Mouse (Mus musculus) fibroblast of lung, adult 2 months (primary cell): Measurements from ENCODE around the gene Galns.
"Not testable (repeated sequence)": the region's sequence is repeated elsewhere in the genome, so short reads cannot be mapped to it uniquely, and the experiment has no call there.

Experiments
- DNase-seq: peaks from one replicate; pipeline ENCODE4 v3.0.0-alpha.2; 2011; ENCODE audit warnings: low read depth

Gene Galns

GRCm38 (mm10) chr8:122635878-122636802, 24.9 kb upstream of the Galns start:
- DNase-seq: no peak

DNA sequence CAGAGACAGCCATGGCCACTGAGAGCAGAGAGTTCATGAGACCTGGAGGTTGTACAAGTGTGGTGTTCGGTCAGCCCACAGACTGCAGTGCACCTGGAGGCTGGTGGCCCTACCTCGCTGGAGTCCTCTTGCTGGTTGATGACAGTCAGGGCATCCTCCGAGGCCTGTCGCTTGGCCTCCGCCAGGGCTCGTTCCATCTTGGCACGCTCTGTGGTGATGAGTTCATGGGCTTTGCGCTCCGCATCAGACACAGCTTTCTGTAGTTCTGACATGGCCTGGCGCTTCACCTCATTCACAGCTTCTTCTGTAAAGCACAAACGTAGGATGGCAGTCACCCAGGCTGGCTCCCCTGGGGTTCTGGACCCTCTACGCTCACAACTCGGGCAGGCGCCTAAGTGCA, 21.9 kb upstream of the Galns start:
- no peak for DNase-seq

DNA sequence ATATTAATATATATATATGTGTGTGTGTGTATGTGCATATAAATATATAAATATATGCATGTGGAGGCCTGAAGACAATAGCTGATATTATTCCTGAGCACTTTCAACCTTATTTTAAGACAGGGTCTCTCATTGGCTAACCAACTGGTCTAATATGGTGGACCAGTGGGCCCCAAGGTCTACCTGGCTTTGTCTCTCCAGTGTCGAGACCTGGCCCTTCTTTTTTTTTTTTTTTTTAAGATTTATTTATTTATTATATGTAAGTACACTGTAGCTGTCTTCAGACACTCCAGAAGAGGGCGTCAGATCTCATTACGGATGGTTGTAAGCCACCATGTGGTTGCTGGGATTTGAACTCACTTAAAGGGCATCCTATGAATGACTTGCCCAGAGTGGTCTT, 20.9 kb upstream of the Galns start:
- not testable (repeated sequence) for DNase-seq

GRCm38 (mm10) chr8:122630696-122631095, 19.4 kb upstream of the Galns start:
- DNase-seq: no peak

DNA sequence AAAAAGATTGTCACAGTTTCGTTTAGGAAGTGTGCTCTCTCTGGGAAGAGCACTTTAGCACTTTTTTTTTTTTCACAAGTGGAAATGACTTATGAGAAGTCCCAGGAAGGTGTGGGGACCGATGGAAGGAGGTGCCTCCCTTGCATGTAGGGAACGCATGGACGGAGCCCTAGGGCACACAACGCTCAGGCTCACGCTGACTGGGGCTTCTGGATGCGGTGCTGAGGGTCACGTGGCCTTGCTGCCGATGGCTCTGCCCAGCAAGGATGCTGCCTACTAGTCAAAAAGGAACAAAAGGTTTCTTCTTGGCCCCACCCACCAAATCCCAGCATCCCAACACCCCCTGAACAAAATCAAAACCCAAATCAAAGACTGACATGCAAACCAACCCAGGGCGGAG, 18.1 kb upstream of the Galns start:
- DNase-seq: no peak

DNA sequence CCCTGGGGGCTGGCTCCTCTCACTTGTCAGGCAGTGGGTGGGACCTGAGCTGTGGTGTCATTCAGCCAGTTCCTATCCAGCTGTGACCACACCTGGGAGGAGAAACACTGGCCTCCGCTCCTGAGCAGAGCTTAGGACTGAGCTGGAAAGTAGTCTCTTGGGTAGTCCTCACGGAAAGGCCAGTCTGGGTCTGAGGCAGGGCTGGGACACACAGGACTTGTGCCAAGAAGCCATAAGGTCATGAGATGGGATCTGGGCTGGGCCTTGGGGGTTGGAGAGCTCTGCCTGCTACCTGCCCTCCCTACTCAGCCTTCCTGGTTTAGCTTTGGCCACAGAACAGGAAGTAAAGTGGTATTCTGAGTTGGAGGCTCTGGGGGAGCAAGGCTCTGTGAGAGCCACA, 15.6 kb upstream of the Galns start:
- DNase-seq: no peak

DNA sequence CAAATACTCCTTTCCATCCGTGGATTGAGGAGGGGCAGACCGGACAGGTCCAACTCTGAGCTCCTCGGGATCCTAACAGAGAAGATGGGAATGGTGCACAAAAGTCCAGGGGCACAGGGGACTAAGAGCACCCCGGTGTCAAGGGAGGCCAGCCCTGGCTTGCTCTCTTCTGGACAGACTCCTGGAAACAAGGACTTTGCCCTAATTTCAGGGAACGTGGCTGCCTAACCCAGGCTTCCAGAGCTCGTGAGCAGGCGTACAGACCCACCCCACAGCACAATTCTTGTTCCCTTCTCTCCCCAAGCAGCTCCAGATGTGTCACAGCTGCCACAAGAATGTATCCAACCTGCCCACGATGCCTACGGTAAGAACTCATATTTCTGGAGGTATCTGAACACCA, 14.5 kb upstream of the Galns start:
- no peak for DNase-seq

- no peak for DNase-seq
These were observed 13.4 kb upstream of the Galns start for GRCm38 (mm10) chr8:122624653-122625052.

- DNase-seq: no peak
These were observed 12.8 kb upstream of the Galns start for GRCm38 (mm10) chr8:122623844-122624642.

GRCm38 (mm10) chr8:122622727-122623126, 11.5 kb upstream of the Galns start, which contains the start of gene Pabpn1l:
Pabpn1l (minus strand) TSS chr8:122622739.
- DNase-seq: no peak

DNA sequence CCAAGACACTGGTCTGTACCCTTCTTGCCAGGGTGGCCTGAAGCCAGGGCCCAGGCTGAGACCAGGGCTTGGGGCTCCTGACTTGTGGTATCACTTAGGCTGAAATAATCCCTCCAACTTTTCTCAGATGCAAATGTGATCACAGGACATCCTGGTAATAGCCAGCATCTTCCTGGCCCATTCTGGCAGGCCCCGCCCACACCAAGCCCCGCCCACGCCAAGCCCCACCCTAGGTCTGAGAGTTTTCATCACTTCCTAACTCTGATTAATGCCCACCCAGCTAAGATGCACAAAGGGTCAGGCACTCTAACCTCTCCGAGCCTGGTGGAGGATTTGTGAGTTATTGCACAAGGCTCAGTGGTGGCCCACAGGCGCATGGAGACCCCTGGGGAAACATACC, 9.2 kb upstream of the Galns start:
- no peak for DNase-seq

DNA sequence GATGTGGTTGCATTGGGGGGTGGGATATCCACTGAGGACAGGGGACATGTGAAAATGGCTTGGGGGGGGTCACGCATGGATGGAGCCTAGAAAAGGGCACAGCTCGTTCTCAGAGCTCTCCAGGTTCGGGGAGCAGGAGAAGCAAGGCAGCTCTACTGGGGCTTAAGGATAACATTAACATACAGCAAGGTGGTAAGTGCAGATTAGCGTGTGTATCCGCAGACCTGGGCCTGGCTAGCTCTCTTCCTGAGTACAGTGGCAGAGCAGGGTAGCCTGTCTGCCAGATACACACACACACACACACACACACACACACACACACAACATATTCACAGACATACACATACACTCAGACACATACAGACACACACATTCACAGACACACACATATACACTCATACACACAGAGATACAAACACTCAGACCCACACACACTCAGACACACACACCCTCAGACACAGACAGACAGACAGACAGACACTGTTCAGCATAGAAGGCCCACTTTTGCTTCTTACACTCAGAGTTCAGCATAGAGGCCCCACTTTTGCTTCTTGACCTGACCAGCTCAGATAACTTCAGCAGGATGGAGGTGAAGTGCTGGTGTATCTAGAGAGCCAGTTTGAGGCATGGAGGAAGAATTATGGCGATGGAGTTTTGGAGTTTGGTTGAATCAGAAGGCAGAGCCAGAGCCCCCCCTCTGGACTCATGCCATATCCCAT, 7.6 kb upstream of the Galns start:
- no peak for DNase-seq

DNA sequence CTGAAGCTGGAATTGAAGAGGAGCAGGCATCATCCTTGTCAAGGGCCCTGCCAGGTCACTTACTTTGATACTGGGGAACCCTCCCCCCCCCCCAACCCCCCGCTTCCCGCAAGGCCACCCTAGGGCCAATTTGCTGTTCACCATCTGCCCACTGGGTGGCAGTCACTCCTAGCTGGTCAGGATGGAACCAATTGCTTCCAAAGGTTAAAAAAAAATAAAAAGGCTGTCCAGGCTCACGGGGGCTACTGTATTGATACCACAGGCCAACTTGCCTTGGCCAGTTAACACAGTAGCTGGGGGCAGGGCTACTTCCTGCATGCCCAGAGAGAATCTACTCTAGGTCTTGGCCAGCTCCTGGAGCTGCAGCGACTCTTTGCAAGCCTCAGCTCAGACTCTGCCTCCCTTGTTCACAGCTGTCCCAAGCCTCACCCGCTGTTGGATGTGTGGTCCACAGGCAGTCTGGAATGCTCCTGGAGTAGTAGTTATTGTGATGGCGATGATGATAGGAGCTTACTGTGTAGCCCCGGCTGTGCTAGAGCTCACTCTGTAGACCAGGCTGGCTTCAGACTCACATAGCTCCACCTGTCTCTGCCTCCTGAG, 6.8 kb upstream of the Galns start:
- peak; percentile 57 for DNase-seq

- peak; percentile 8 for DNase-seq
These were observed 5.1 kb upstream of the Galns start for GRCm38 (mm10) chr8:122616181-122616905.

- DNase-seq: no peak
These were observed 518 bp downstream of the Galns start for GRCm38 (mm10) chr8:122610612-122611277.

DNA sequence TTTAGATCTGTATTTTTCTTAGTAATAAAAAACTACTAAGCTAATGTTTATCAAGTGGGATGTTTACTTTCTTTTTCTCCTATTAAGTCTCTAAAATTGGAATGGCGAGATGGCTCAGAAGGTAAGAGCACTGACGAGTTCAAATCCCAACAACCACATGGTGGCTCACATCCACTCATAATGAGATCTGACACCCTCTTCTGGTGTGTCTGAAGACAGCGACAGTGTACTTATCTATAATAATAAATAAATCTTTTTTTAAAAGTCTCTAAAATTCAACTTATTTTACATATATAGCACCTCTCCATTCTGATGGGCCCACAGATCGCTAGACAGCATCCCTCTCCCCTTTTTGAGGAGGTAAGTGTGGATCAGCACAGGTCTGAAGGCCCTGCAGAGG, 1.1 kb downstream of the Galns start:
- DNase-seq: no peak

- no peak for DNase-seq
These were observed 4.5 kb downstream of the Galns start for GRCm38 (mm10) chr8:122606810-122607209.

DNA sequence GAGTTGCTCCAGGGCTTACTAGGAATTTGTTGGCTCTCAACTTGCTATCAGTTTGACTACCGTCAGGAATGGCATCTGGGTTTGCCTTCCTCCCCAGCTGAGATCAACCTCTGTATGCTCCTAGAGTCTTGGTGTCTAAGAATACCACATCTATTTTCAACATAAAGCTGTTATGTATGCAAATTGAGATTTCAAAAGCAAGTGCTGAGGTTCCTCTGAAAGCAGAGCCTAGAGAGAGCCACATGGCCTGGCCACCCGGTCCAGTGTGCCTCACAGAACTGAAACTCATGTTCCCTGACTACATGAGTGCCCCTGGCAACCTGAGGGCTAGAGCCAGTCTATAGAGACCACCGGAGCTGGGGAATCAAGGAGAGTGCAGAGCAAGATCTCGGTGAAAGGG, 5.9 kb downstream of the Galns start:
- DNase-seq: no peak

DNA sequence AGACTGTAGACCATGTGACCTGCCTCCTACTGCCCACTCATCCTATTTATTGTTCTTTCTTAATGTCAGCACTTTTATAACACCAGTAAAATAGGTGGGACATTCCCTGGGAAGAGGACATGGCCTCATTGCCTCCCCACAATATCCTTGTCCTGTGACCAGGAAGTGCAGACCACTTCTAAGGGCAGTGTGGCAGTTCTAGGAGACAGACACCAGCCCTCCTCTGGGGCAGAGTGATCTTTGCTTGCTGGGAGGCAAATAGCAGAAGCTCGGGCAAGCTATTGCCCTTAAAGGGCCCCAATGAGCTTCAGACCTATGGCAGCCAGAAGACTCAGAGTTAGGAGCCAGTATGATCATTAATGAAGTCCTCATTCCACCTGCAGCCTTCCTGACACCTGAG, 6.6 kb downstream of the Galns start:
- DNase-seq: no peak

- no peak for DNase-seq
These were observed 10.6 kb downstream of the Galns start for GRCm38 (mm10) chr8:122600666-122601065.

- no peak for DNase-seq
These were observed 15.2 kb downstream of the Galns start for GRCm38 (mm10) chr8:122596031-122596430.
